Mouse (Mus musculus): Measurements from ENCODE around the gene Fbn1. TPM values are rescaled to one million over a fixed set of nuclear protein-coding genes. Genes with fewer than 3 reads are reported as not detected.

Gene Fbn1
- polyA plus RNA-seq, 2 experiments, result 0.73 to 1.3 TPM

- no peaks in the 10 kb centered on the region for H3K27me3 ChIP-seq (ENCODE audit: control insufficient read depth, insufficient read depth, low read length)
- H3K4me1 ChIP-seq (replicated peaks; ENCODE audit: control insufficient read depth in 2 of 2, insufficient read depth in 2 of 2, low read length in 1 of 2), result no peaks in the 10 kb centered on the region
- no peaks in the 10 kb centered on the region for H3K36me3 ChIP-seq (replicated peaks; ENCODE audit: control insufficient read depth, insufficient read depth, low read depth)
- no peak overlapping the region for H3K9ac ChIP-seq (replicated peaks)
- no peak for TF ChIP-seq CTCF (IDR thresholded peaks at IDR 0.05; ENCODE audit: low read depth)
- TF ChIP-seq EP300 (IDR thresholded peaks at IDR 0.05; ENCODE audit: low read depth), result no peak
- no peak overlapping the region for H3K27ac ChIP-seq
- ATAC-seq (ENCODE audit: insufficient read depth) (no peak), DNase-seq (ENCODE audit: low read depth in 3 of 3, low spot score in 3 of 3) (no peak)
- no peak overlapping the region for H3K4me3 ChIP-seq (ENCODE audit: insufficient read depth in 1 of 2, low read depth in 2 of 2, low read length in 2 of 2)
- H3K4me2 ChIP-seq (ENCODE audit: low read depth), result no peak overlapping the region
- H3K9me3 ChIP-seq (ENCODE audit: control insufficient read depth, low read length), result no peaks in the 10 kb centered on the region
- WGBS (ENCODE audit: insufficient replicate concordance), result 73% methylated on average over 8 of the region's 8 CpGs
These were observed 138.1 kb downstream of the Fbn1 start for GRCm38 (mm10) chr2:125369666-125370065.

GRCm38 (mm10) chr2:125368616-125369015, 139.2 kb downstream of the Fbn1 start:
- no peaks in the 10 kb centered on the region for H3K36me3 ChIP-seq (replicated peaks; ENCODE audit: control insufficient read depth, insufficient read depth, low read depth)
- H3K9me3 ChIP-seq (ENCODE audit: control insufficient read depth, low read length), result no peaks in the 10 kb centered on the region
- H3K27me3 ChIP-seq (ENCODE audit: control insufficient read depth, insufficient read depth, low read length), result no peaks in the 10 kb centered on the region
- H3K4me3 ChIP-seq (ENCODE audit: insufficient read depth in 1 of 2, low read depth in 2 of 2, low read length in 2 of 2), result no peak overlapping the region
- no peaks in the 10 kb centered on the region for H3K4me1 ChIP-seq (replicated peaks; ENCODE audit: control insufficient read depth in 2 of 2, insufficient read depth in 2 of 2, low read length in 1 of 2)
- H3K4me2 ChIP-seq (ENCODE audit: low read depth), result no peak overlapping the region
- no peak overlapping the region for H3K27ac ChIP-seq
- WGBS (ENCODE audit: insufficient replicate concordance), result 49% methylated on average over 4 of the region's 4 CpGs
- TF ChIP-seq CTCF (IDR thresholded peaks at IDR 0.05; ENCODE audit: low read depth), result no peak
- no peak for TF ChIP-seq EP300 (IDR thresholded peaks at IDR 0.05; ENCODE audit: low read depth)
- no peak for ATAC-seq (ENCODE audit: insufficient read depth)
- H3K9ac ChIP-seq (replicated peaks), result no peak overlapping the region
- DNase-seq (ENCODE audit: low read depth in 3 of 3, low spot score in 3 of 3), result no peak

GRCm38 (mm10) chr2:125361661-125362060, 146.1 kb downstream of the Fbn1 start:
- Histone ChIP-seq H3K27me3 (ENCODE audit: control insufficient read depth, insufficient read depth, low read length) (no peaks in the 10 kb centered on the region), H3K9ac (replicated peaks) (no peak overlapping the region), H3K4me1 (replicated peaks; ENCODE audit: control insufficient read depth in 2 of 2, insufficient read depth in 2 of 2, low read length in 1 of 2) (no peaks in the 10 kb centered on the region), H3K4me3 (ENCODE audit: insufficient read depth in 1 of 2, low read depth in 2 of 2, low read length in 2 of 2) (no peak overlapping the region), H3K4me2 (ENCODE audit: low read depth) (no peak overlapping the region), H3K27ac (no peak overlapping the region), H3K9me3 (ENCODE audit: control insufficient read depth, low read length) (no peaks in the 10 kb centered on the region), H3K36me3 (replicated peaks; ENCODE audit: control insufficient read depth, insufficient read depth, low read depth) (no peaks in the 10 kb centered on the region)
- no peak for ATAC-seq (ENCODE audit: insufficient read depth)
- TF ChIP-seq EP300 (IDR thresholded peaks at IDR 0.05; ENCODE audit: low read depth) (no peak), CTCF (IDR thresholded peaks at IDR 0.05; ENCODE audit: low read depth) (no peak)
- DNase-seq (ENCODE audit: low read depth in 3 of 3, low spot score in 3 of 3), result no peak
- WGBS (ENCODE audit: insufficient replicate concordance), result 53% methylated on average over 4 of the region's 4 CpGs

- ATAC-seq (ENCODE audit: insufficient read depth) (no peak), DNase-seq (ENCODE audit: low read depth in 3 of 3, low spot score in 3 of 3) (no peak)
- Histone ChIP-seq H3K36me3 (replicated peaks; ENCODE audit: control insufficient read depth, insufficient read depth, low read depth) (no peaks in the 10 kb centered on the region), H3K27me3 (ENCODE audit: control insufficient read depth, insufficient read depth, low read length) (no peaks in the 10 kb centered on the region), H3K4me2 (ENCODE audit: low read depth) (no peak overlapping the region), H3K27ac (no peak overlapping the region), H3K4me1 (replicated peaks; ENCODE audit: control insufficient read depth in 2 of 2, insufficient read depth in 2 of 2, low read length in 1 of 2) (no peaks in the 10 kb centered on the region; a peak in 1 of 4 replicates), H3K4me3 (ENCODE audit: insufficient read depth in 1 of 2, low read depth in 2 of 2, low read length in 2 of 2) (no peak overlapping the region), H3K9me3 (ENCODE audit: control insufficient read depth, low read length) (no peaks in the 10 kb centered on the region), H3K9ac (replicated peaks) (no peak overlapping the region)
- WGBS (ENCODE audit: insufficient replicate concordance), result 47% methylated on average over 3 of the region's 3 CpGs
- TF ChIP-seq CTCF (IDR thresholded peaks at IDR 0.05; ENCODE audit: low read depth) (no peak), EP300 (IDR thresholded peaks at IDR 0.05; ENCODE audit: low read depth) (no peak)
These were observed 151.3 kb downstream of the Fbn1 start for GRCm38 (mm10) chr2:125356486-125356885.

GRCm38 (mm10) chr2:125356068-125356467, 151.7 kb downstream of the Fbn1 start:
- no peak overlapping the region for H3K27ac ChIP-seq
- TF ChIP-seq CTCF (IDR thresholded peaks at IDR 0.05; ENCODE audit: low read depth) (no peak), EP300 (IDR thresholded peaks at IDR 0.05; ENCODE audit: low read depth) (no peak)

More at GRCm38 (mm10) chr2:125356068-125356467, 151.7 kb downstream of the Fbn1 start:
- H3K9ac ChIP-seq (replicated peaks), result no peak overlapping the region
- no peak overlapping the region for H3K4me2 ChIP-seq (ENCODE audit: low read depth)
- H3K9me3 ChIP-seq (ENCODE audit: control insufficient read depth, low read length), result no peaks in the 10 kb centered on the region
- no peaks in the 10 kb centered on the region for H3K27me3 ChIP-seq (ENCODE audit: control insufficient read depth, insufficient read depth, low read length)
- 64% methylated on average over 5 of the region's 5 CpGs for WGBS (ENCODE audit: insufficient replicate concordance)
- no peaks in the 10 kb centered on the region for H3K36me3 ChIP-seq (replicated peaks; ENCODE audit: control insufficient read depth, insufficient read depth, low read depth)
- H3K4me1 ChIP-seq (replicated peaks; ENCODE audit: control insufficient read depth in 2 of 2, insufficient read depth in 2 of 2, low read length in 1 of 2), result no peaks in the 10 kb centered on the region; a peak in 1 of 4 replicates
- ATAC-seq (ENCODE audit: insufficient read depth) (no peak), DNase-seq (ENCODE audit: low read depth in 3 of 3, low spot score in 3 of 3) (no peak)
- H3K4me3 ChIP-seq (ENCODE audit: insufficient read depth in 1 of 2, low read depth in 2 of 2, low read length in 2 of 2), result no peak overlapping the region

All from liver, embryonic 14.5 days (tissue).